Mouse (Mus musculus): Measurements from ENCODE around the gene C130074G19Rik.

The C130074G19Rik gene

DNA sequence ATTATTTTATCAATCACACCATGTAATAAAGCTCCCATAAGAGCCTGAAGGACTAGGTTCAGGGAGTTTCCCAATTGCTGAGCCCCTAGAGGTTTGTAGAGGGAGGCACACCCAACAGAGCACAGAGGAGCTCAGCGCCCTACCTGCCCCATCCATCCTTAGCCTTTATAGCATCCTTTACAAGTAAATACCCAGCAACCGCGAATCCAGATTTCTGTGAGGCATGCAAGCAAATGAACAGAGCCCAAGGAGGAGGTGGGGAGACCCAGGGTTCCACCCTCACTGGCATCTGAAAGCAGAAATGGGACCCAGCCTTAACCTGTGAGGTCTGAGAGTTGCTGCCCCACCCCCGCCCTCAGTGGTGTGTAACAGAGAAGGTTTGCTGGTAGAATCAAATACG, 46.7 kb downstream of the C130074G19Rik start:
- no peak for DNase-seq

DNA sequence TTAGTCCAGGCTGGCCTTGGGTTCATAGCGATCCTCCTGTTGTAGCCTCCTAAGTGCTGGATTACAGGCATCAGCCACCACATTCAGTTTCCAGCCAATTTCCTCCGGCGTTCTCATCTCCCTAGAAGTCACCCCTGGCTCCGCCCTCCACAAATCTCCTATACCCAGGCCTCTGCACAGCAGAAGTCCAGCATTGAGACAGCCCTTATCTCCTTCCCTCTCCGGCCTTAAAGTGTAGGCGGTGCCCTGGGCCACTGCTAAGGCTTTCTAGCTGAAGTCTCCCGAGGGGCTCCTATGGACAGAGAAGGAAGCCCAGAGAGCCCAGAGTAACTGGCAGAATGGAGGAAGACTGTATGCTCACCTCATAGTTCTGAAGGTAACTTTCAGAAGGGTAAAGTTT, 49.5 kb downstream of the C130074G19Rik start:
- DNase-seq, result no peak

DNA sequence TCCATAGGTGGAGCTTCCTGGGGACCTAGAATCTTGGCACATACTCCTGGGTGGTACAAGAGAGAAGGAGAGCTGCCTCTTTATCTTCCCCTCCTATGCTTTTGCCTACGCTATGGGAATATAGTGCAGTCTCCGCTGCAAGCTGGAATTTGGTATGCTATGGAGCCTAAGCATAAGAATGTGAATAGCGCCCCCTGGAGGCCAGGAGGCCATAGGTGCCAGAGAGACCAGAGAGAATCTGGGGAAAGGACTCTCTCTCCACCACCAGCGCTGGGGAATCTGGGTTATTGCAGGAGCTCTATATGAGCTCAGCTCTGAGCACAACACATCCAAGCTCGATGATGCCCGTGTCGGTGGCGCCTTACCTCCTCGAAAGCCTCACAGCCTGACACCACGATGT, 50.8 kb downstream of the C130074G19Rik start:
- no peak for DNase-seq

DNA sequence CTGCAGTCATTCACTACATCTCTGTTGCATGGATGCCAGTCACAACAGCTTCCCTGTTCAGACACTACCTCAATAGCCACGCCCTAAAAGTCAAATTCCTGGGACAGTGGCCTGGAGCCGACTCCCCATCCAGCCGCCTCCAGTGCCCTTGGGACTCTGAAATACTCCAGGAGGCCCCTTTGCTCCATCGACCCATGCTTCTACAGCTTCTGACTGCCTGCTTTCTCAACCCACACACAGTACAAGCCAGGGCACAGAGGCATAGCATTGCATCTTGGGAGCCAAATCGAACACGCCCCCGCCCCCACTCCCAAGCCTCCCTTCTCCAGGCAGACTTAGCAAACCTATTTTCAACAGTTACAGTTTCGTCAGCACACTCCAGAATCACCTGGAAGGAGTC, 53.1 kb downstream of the C130074G19Rik start:
- DNase-seq, result no peak

DNA sequence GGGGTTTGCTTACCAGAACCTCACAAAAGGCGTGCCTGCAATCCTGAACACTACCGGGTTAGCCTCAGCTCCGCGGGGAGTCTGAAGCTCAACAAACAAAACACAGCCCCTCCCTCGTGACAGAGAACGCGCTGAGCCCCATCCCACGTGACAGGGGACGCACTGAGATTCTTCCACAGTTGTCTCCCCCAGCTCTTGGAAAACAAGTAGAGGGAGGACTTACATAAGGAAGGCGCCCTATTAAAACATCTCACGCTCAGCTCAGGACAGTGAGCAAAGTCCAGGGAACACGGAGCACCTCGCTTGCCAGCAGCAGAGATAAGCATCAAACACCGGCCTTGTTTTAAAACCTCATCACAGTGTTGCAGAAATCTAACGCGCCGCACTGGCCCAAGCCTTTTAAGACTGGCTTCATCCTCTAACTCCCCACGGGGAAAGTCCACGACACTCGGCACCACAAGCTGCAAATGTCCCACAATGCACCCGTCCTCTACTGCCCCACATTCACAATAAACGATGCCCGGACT, 55.8 kb downstream of the C130074G19Rik start:
- peak; percentile 84 for DNase-seq

DNA sequence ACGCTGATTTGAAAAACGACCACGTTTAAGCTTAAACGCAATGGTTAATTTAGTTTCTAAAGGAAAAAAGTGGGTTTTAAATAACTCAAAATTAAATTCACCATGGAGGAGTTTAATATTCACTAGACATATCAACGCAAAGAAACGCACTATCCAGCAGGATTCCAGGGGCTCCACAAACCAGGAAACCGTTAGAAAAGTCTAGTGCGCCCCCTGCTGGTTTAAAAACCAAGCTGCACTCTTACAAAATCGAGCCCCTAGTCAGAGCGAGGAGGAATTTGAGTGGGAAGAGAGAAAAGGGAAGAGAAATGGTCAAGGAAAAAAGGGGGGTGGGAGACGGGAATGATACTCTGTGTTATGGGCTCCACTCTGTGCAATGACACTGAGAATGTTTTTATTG, 57.9 kb downstream of the C130074G19Rik start:
- no peak for DNase-seq

DNA sequence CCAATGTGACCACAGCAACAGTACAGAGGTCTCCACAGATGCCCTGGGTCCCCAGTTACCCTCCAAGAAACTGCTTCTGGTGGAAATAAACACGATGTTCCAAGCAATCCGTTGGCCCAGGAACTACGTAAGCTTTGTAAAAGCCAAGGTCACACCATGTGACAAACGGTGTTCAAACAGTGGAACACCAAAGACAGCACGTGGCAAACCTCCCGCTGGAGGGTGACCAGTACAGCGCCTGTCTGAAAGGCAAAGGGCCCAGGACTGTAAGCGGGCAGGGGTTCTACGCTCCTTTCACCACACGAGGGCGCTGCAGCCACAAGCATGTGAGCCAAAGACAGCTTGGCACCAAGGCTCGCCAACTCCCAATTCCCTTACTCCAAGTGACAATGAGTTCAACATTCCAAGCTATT, 58.6 kb downstream of the C130074G19Rik start:
- peak; percentile 94 for DNase-seq

DNA sequence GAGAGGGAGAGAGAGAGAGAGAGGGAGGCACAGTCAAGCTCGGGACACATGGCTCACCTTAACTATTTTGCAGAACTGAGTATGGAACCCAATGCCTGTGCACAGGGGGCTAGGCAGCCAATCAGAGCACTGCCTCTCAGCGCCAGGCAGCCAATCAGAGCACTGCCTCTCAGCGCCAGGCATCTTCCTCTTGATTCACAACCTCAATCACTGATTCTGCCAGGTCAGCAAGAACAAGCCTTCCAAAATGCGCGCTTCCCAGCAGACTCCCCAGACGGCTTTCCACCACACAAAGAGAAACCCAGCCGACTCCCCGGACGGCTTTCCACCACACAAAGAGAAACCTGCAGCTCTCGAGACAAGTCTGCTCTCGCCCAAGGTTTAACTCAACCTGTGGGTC, 60.3 kb downstream of the C130074G19Rik start:
- DNase-seq, result no peak

All from kidney, adult 11 months (tissue).